Mouse (Mus musculus): ENCODE results near the gene Abcb4.

DNA sequence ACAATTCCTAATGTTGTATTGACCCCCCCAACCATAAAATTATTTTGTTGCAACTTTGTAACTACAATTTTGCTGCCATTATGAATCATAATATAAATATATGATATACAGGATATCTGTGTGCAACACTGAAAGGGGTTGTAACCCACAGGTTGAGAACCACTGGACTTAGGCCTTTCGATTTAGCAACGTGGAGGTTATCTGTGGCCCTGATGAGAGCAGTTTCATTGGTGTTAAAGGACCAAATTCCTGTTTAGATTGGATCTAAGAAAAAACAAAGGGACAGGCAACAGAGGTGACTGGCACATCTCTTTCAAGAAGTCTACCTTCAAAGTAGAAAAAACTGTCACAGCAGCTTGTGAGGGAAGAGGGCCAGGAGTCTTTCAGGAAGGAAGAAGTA lies 7.7 kb upstream of the Abcb4 start:
- TF ChIP-seq CTCF (IDR thresholded peaks at IDR 0.05 in 2 of 3, conservative IDR thresholded peaks at IDR 0.05 in 1 of 3; ENCODE audit: control insufficient read depth in 1 of 3, insufficient read depth in 1 of 3, low read depth in 2 of 3, low read length in 3 of 3, poor library complexity in 1 of 3, severe bottlenecking in 1 of 3): no peak
- no peak for TF ChIP-seq POLR2A (IDR thresholded peaks at IDR 0.05; ENCODE audit: control insufficient read depth in 1 of 2, insufficient read depth in 1 of 2, low read depth in 1 of 2, low read length in 2 of 2, poor library complexity in 1 of 2)
- no peak for TF ChIP-seq MAX (IDR thresholded peaks at IDR 0.05; ENCODE audit: low read length)
- TF ChIP-seq TCF12 (IDR thresholded peaks at IDR 0.05; ENCODE audit: low read depth, low read length): no peak
- no peak for TF ChIP-seq JUND (IDR thresholded peaks at IDR 0.05; ENCODE audit: low read depth, low read length)

Data from MEL (cell line).